Mouse (Mus musculus) cerebellum, adult 11 months (tissue): ENCODE measurements around the gene Galr2.
"Not testable (repeated sequence)": the region's sequence is repeated elsewhere in the genome, so short reads cannot be mapped to it uniquely, and the experiment has no call there.

Experiments used
- DNase-seq: peaks from one replicate; pipeline ENCODE4 v3.0.0; 2022

Gene Galr2

DNA sequence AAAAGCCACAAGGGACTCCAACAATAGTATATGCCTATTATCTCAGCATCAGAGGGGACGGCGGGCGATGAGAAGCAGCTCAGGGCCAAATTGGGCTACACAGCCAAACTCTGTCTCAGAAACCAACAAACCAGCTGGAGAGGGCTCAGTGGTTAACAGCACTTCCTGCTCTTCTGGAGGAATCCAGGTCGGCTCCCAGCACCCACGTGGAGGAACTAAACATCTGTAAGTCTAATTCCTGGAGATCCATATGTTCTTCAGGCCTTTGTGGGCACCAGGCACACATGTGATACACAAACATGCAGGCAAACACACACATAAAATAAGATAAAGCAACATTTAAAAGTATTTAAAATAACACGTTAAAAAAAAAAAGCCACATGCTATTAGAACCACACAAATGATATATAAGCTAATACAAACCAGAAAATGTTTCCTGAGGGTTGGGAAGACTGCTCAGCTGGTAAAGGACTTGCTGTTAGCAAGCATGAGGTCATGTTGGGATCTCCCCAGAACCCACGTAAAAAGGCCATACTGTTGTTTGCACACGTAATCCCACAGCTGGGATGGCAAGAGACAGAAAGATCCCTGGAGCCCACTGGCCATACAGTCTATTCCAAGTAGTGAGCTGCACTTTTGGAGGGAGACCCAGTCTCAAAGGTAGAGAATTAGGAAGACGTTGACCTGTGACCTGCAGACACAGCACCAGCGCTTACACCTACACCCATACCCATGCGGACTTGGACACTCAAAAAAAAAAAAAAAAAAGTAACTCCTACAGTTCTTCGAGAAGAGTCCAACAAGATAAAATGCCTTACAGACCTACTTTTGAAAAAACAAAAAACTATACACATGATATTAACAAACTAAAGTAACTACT, 7.9 kb upstream of the Galr2 start:
- DNase-seq, result no peak

DNA sequence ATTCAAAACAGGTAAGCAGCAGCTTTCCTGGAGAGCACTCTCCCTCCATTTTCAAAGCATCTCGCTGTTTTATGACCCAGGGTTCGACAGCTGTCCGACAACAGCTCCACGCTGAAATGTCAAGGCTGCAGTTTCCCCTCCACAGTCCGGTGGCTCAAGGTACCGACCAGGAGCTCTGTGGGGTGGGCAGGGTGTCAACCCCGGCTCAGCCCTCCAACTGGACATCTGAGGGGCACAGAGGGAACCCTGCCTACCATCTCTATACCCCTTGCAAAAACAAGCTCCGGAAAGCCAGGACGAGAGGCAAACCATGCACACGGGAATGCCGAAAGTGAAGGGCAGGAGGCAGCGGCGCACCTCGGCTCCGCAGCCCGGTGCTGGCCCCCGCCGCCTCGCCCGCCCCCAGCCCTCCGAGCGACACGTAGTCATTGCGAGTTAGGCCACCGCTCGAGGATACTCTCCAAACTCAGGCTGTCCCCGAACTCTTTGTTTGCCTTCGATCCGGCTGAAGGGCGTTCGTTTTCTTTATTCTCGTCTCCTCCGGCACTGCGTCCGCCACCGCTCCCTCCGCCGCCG, 7.2 kb upstream of the Galr2 start:
- DNase-seq, result no peak

DNA sequence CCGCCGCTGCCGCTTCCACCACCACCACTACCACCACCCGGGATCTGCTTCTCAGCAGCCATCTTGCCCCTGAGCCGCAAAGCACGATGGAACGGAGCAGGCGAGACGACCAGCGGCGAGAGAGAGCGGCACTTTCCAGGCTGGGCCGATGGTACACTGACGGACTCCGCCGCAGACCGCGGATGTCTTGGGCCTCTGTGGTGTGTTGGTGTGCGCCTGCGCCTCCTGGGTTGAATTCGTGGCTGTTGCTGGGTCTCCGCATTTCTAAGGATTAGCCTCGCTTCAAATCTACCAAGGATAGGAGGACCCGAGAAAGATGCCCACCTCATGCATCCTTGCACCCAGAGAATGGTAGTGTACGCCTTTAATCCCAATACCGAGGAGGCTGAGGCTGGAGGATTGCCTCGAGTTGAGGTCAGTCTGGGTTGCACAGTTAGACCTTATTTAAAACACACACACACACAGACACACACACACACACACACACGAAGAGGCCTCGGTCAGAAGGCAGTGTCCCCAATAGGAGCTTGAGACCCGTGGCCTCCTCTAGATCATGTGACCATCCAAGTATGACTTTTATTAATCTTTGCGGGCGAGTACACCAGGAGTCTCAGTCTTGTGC, 6.6 kb upstream of the Galr2 start, which contains the start of gene Srp68:
Srp68 (minus strand) TSS at position 173 of the 622 bp plus-strand sequence.
- peak; percentile 88 for DNase-seq

DNA sequence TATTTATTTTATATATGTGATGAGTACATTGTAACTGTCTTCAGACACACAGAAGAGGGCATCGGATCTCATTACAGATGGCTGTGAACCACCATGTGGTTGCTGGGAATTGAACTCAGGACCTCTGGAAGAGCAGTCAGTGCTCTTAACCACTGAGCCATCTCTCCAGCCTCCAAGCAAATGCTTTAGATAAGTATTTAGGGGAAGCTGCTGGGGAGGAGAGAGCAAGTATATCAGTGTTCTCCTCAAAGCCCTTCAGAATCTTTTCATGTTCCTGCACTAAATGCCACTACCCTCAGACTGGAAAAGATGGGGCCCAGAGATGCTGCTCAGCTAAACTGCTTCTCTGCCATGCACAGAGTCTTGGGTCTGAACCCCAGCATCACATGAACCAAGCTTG, 3.6 kb upstream of the Galr2 start:
- not testable (repeated sequence) for DNase-seq

DNA sequence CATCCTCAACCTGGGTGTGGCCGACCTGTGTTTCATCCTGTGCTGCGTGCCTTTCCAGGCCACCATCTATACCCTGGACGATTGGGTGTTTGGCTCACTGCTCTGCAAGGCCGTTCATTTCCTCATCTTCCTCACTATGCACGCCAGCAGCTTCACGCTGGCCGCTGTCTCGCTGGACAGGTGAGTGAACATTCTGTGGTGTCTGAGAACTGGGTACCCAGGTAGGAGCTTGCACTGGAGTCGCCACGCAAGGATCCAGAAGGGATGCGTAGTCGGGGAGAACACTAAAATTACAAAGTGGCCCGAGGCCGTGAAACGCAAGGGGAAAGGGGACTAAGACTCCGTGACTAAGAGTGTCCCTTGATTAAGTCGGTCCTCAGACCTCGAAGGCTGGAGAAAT, 932 bp downstream of the Galr2 start:
- no peak for DNase-seq

DNA sequence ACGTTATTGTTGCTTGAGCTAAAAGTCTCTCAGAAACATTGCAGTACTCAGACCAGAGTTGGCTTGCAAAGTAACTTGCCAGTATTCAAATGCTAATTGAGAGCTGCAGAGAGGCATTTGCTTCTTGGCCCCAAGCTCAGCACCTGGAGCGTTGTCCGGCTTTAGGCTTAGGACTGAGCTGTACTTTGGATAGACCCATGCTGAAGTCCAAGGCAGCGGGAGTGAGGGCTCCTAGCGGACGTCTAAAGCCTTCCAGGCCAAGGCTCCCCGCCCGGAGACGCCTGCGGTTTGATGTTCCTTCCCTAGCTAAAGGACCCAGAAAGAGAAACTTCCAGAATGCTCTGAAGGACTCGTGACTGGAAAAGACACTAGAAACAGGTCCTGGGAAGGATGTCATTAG, 1.4 kb downstream of the Galr2 start:
- no peak for DNase-seq

DNA sequence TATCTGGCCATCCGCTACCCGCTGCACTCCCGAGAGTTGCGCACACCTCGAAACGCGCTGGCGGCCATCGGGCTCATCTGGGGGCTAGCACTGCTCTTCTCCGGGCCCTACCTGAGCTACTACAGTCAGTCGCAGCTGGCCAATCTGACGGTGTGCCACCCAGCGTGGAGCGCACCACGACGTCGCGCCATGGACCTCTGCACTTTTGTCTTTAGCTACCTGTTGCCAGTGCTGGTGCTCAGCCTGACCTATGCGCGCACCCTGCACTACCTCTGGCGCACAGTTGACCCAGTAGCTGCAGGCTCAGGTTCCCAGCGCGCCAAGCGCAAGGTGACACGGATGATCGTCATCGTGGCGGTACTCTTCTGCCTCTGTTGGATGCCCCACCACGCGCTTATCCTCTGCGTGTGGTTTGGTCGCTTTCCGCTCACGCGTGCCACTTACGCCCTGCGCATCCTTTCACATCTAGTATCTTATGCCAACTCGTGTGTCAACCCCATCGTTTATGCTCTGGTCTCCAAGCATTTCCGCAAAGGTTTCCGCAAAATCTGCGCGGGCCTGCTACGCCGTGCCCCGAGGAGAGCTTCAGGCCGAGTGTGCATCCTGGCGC, 2.3 kb downstream of the Galr2 start:
- no peak for DNase-seq

DNA sequence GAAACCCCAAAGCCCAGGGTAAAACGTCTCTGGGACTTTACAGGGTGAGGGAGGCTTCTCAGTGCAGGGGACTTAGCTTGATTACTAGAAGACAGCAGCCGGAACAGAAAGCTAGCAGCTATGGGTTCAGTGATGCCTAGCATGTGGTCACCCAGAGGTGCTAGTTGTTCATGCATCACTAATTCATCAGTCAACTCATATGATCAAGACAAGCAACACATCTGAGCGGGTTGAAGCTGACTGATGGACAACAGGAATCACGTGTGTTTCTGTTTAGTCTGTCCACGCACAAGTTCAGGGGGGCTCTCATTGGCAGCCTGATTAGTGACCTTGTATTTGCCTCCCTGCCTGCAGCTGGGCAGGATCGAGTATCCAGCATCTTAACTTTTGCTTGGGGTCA, 3.2 kb downstream of the Galr2 start:
- no peak for DNase-seq

DNA sequence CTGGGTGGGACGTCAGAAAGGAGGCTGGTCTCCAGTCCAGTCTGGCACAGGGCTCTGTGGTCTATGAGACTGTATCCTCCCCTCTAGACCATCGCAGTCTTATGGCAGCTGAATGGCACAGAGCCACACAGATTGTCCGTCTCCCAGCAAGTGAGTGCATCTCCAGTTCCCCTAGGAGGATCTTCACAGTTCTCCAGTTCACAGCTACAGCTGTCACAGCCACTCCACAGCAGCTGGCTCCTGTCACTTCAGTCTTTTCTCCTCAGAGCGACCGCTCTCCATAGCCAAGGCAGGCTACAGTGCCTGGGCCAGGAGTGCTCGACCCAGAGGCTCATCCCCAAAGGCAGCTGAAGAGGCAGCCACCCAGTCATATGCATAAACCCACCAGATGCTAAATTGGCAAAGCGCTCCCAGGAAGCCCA, 5.0 kb downstream of the Galr2 start:
- no peak for DNase-seq

DNA sequence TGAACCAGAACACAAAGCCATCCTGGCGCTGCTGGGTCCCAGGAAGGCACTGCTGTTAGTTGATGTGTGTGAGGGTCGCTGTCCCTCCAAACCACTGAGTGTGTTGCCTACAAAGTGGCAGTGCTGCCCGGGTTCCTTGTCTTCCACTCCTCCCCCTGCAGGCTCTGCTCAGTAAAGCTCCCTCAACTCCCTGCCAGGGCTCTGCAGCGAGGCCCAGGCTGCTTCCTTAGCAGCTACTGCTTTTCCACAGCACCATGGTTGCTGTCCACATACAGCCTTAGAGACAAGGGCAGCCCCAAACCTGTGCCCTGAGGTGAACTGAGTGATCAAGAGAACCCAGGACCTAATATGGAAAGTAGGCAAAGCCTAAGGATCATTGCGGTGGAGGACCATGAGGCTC, 6.6 kb downstream of the Galr2 start:
- no peak for DNase-seq

DNA sequence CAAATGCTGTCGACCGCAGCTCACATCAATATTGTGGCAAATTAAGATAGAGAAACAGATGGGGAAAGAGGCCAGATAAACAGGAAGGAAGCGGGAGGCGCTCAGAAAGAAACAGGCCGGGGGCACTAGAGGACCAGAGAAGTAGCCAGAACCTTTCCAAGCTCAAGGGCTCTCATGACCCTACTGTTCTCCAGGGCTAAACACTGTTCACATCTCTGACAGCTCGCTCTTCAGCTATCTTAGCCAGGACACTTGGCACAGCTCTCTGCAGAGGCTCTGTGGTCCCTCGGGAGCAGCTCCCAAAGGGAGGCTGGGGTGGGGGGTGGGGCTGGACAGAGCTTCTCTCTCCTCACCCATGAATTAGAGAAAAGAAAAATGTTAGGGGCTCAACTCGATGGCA, 9.8 kb downstream of the Galr2 start:
- no peak for DNase-seq

DNA sequence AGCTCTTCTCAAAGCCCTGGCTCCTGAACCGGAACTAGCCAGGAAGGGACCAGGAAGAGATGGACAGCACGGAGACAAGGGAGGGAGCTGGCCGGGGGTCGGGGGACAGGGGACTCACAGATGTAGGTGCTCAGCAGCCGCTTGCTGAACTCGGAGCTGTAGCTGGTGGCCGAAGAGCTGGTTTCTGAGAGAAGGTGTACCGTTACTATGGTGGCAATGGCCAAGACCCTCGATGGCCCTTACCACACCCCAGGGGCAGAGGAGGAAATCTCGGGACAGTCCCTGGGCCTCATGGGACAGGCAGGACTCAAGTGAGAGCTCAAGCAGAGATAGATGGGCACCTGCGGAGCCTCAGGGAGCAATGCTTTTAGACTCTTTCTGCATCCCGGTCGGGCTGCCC, 11.7 kb downstream of the Galr2 start:
- DNase-seq, result no peak

DNA sequence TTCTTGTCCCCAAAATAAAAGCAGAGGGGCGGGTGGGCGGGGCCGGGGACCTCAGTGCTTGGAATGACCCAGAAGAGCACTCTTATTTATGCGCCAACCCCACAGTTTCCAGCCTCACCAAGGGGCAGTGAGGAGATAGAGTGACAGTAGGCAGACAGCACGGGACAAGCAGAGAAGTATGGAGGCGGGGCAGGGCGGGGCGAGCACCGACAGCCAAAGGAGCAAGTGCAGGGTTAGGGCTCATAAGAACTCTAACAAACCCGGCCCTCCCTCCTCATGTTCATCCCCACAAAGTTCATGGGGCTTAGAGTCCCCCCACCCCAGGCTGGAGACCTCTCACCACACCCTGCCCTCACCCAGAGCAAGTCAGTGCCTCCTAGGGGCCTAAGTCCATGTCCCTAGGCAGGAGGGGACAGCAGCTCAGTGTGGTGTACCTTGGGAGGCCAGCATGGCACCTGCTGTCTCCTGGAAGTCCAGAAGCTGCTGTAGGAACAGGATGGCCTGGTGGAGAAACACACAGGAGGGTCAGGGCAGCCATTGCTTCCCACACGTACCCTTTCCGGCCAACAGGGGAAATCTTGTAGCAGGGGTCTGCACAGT, 12.9 kb downstream of the Galr2 start:
- DNase-seq, result no peak

DNA sequence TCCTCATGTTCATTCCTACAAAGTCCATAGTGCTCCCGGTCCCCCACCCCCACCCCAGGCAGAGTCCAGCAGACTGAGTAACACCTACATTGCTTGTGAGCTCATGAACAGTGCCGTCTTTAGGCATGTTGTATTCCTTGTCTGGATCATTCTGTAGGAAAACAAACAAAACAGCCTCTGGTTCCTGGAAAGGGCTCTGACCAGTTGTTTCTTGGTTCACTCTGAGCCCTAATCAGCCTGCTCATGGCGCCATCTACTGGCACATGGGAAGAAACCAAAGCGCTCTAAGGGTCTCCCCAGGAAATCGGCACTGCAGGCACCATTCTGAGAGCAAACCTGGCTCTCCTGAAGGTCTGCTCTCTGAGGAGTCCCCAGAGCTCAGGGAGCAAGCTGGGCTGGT, 13.6 kb downstream of the Galr2 start:
- no peak for DNase-seq

DNA sequence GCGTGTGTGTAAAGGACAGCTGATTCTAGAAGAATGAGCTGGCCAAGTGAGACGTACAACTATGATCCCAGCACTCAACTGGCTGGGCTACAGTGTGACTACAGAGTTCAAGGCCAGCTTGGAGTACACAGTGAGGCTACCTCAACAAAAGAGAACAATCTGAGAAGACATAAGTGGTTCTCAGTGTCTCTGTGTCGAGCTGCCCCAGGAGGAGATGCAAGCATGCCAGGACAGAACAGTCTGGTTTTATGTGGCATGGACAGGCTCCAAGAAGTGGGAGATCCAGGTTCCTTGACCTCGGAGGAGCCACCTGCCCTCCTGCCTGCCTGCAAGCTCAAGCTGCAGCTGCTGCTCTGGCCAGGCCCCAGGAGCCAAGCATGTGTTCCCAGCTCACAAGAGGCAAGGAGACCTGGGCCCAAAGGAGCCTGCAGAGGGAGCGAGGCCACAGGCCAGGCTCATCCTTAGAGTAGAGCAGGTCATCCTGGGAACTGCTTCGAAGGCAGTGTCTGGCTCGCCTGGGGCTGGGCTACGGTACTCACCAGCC, 15.5 kb downstream of the Galr2 start:
- no peak for DNase-seq

DNA sequence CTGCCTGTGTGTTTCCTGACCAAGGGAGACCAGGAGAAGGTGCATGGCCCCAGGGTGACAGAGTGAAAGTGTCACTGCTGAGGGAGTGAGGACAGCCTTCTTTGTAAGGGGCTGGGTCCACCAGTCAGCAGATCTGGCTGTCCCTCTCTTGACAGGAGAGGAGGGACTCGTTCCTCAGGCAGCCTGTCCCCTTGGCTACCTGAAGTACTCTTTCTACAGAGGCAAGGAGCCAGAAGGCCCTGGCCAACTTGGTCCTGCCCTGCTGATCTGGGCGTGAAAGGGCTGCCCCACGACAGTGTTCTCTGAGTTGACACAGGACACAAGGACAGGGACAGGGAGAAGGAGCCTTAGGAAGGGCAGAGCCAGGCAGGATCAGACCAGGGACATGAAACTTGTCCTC, 16.3 kb downstream of the Galr2 start:
- no peak for DNase-seq

DNA sequence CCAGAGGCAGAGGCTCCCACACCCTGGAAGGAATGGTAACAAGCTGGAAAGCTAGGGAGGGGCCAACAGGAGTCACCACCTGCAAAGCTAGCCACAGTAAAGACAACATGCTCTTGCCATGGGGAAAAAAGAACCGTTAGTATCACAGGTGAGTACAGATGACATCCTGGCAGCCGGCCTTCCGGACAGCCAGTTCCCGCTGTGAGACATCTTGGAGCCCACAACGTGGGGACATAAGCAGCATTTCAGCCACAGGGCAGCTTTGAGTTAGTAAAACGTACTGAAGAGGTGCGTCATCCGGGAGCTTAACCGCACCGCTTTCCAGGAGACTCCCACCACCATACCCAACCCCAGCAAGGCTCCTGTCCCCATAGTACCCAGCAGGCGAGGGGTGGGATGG, 17.5 kb downstream of the Galr2 start:
- DNase-seq, result peak; percentile 67

DNA sequence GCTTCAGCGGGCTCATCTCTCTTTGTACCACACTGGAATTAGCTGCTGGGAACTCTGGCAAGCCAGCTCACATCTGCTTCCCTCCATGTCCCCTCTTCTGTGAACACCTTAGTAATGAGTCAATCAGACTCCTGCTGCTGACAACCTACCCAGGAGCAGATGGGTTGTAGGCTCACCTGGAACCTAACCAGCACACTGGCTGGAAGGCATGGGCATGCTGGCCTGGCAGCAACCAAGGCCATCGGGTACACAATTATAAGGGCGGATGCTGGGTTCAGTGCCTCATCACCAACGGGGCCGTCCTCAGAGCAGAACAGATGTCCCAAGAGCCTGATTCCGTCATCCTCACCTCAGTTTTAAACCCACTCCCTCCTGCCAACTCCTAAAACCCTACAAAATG, 17.9 kb downstream of the Galr2 start:
- DNase-seq, result peak; percentile 71

DNA sequence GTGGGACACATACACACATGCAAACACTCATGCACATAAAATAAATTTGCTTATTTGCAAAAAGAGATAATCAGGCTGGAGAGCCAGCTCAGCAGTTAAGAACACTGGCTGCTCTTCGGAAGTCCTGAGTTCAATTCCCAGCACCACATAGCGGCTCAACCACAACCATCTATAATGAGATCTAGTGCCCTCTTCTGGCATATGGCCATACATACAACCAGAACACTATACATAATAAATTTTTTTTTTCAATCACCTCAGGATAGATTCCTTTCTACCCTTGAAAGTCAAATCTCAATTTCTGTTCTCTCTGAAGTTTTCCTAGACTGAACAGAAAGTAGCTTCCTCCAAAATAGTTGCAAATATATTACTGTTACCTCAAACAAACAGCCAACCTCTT, 24.7 kb downstream of the Galr2 start:
- DNase-seq, result no peak

DNA sequence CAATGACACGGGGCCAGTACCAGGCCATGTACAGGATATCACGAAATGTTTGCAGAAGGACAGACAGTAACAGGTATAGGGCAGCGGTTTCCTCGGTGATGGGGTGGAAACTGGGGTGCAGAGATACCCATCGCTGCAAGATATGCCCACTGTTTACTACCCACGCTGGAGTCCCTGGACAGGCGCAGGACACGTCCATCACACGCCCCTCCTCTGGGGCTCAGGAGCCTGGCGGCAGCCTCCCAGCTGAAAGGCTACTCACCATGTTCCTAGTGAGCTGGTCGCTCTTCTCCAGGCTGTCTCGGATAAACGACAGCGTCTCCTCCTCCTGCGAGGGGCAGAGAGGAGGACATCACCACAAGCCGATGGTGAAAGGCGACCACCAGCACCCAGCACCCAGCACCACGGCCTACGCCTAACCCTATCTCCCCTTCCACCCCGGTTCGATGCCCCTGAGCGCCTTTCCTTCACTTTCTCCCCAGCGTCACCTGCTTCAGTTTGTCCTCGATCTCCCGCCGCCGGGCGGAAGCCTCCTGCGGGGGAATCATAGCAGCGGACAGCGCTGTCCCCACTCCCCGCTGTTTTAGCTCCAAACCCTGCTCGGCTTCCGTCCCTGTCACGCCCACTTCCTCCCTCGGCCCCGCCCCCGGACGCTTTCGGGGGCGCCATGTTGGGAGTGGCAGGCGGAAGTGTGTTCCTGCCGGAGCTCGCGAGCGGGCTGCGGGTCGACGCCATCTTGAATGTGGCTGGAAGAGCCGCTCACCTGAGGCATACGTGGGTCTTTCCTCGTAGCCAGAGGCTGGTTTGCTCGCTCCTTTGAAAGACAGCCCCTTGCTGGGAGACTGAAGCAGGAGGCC, 25.6 kb downstream of the Galr2 start:
- peak; percentile 91 for DNase-seq

DNA sequence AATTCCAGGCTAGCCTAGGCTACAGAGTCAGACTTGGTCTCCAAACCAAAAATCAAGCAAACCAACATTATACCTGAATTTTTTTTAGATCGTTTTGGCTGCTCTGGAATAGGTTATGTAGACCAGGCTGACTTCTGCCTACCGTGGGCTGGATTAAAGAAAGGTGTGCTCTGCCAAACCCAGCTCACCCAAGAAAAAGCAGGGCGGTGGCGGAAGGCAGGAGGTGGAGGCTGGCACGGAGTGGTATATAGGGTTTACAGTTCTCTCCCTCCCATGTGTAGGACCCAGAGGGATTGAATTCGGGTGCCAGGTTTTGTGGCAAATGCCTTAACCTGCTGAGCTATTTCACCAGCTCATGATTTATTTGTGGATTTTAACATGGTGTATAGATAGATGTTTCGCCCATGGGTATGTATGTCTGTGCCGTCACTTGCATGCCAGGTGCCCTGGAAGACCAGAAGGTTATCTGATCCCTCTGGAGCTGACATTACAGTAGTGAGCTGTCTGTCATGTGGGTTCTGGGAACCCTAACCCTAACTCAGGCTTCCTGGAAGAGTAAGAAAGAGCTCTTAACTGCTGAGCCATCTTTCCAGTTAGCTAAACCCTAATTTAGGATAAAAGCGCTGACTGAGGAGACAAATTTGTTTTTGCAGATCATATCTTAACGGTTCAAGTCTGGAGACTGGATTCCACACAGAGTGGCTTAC, 26.4 kb downstream of the Galr2 start, which contains the start of gene Exoc7:
Exoc7 (minus strand) TSS at position 215 of the 707 bp plus-strand sequence.
- DNase-seq, result no peak
